Mouse (Mus musculus) forebrain, embryonic 16.5 days (tissue): ENCODE data around the gene Fbxo45. TPM values are rescaled to one million over a fixed set of nuclear protein-coding genes. Genes with fewer than 3 reads are reported as not detected.
A peak's percentile ranks its signal among the peaks of the same experiment; 100 is the strongest.

ENCODE experiments used
- ATAC-seq: fragments of 200-750 bp; cut with Nextera tagmentation; 2 replicates; pipeline ENCODE4 v1.8.0; 2017; ENCODE audit warnings: mild to moderate bottlenecking, moderate library complexity
- H3K27ac ChIP-seq: fragments of 300-500 bp; sonication (generic); 2 replicates; pipeline ENCODE4 v1.5.1; 2014; ENCODE audit warnings: low read length, control low read depth
- H3K27me3 ChIP-seq: fragments of 300-500 bp; sonication (generic); replicated peaks from 2 replicates; pipeline ENCODE4 v1.6.1; 2014; ENCODE audit warnings: low read length; ENCODE audit not compliant: control insufficient read depth, insufficient read depth
- H3K36me3 ChIP-seq: fragments of 300-500 bp; sonication (generic); 2 replicates; pipeline ENCODE4 v1.6.1; 2014; ENCODE audit not compliant: control insufficient read depth, insufficient read depth
- H3K4me1 ChIP-seq: fragments of 300-500 bp; sonication (generic); replicated peaks from 2 replicates; pipeline ENCODE4 v1.6.1; 2014; ENCODE audit warnings: low read length; ENCODE audit not compliant: control insufficient read depth, insufficient read depth
- H3K4me2 ChIP-seq: fragments of 300-500 bp; sonication (generic); 2 replicates; pipeline ENCODE4 v1.6.1; 2014; ENCODE audit warnings: mild to moderate bottlenecking, low read length, control low read depth
- H3K4me3 ChIP-seq: fragments of 300-500 bp; sonication (generic); replicated peaks from 2 replicates; pipeline ENCODE4 v1.5.1; 2014; ENCODE audit warnings: mild to moderate bottlenecking, low read length, control low read depth
- H3K9ac ChIP-seq: fragments of 300-500 bp; sonication (generic); replicated peaks from 2 replicates; pipeline ENCODE4 v1.6.1; 2014; ENCODE audit warnings: low read depth, low read length, control low read depth
- H3K9me3 ChIP-seq: fragments of 300-500 bp; sonication (generic); 2 replicates; pipeline ENCODE4 v1.6.1; 2016; ENCODE audit warnings: low read length; ENCODE audit not compliant: control insufficient read depth
- WGBS: fragments of 180-500 bp; shearing (Covaris S2); extraction: QIAGEN DNeasy Blood & Tissue Kit; methylation state at CpG from one replicate; pipeline ENCODE4 v1.1.7; 2014; 5-methylcytosine and 5-hydroxymethylcytosine counted together
- polyA plus RNA-seq: library from polyadenylated mRNA; unstranded; fragments of >200 nt; fragmentation: Nextera tagmentation; extraction: Ambion mirVana; gene quantifications from 2 replicates; pipeline ENCODE4 v1.2.1, GENCODE M21; 2015

Fbxo45 gene
- polyA plus RNA-seq: 9.9 and 10.2 TPM in 2 replicates

- Histone ChIP-seq H3K9ac (peak within 1 kb of the TSS; percentile 86), H3K4me3 (peak within 1 kb of the TSS; percentile 68), H3K4me2 (peak within 1 kb of the TSS; percentile 89), H3K27ac (peak within 1 kb of the TSS; percentile 89), H3K27me3 (no peaks in the 10 kb centered on the region), H3K9me3 (no peaks in the 10 kb centered on the region), H3K36me3 (no peaks in the 10 kb centered on the region), H3K4me1 (peaks cover 25% of the 10 kb centered on the region)
- peak; percentile 100 for ATAC-seq
- WGBS: 0% methylated on average over 44 of the region's 48 CpGs
These were observed at the start of gene Fbxo45, which contains the start of gene Wdr53 for GRCm38 (mm10) chr16:32246952-32247370. Gene Fbxo45 (minus strand): TSS chr16:32247158. Gene Wdr53 (plus strand): TSS chr16:32247227.

GRCm38 (mm10) chr16:32291821-32292220 lies 44.9 kb upstream of the Fbxo45 start:
- WGBS: 98% methylated on average over 4 of the region's 4 CpGs
- Histone ChIP-seq H3K4me2 (no peak overlapping the region), H3K9ac (no peak overlapping the region), H3K9me3 (no peaks in the 10 kb centered on the region), H3K36me3 (peaks cover 27% of the 10 kb centered on the region), H3K4me1 (no peaks in the 10 kb centered on the region), H3K4me3 (no peak overlapping the region), H3K27me3 (no peaks in the 10 kb centered on the region), H3K27ac (no peak overlapping the region)
- ATAC-seq: no peak

GRCm38 (mm10) chr16:32282608-32283007 lies 35.6 kb upstream of the Fbxo45 start:
- H3K36me3 ChIP-seq: peaks cover 11% of the 10 kb centered on the region
- no peak overlapping the region for H3K4me2 ChIP-seq
- H3K27me3 ChIP-seq: no peaks in the 10 kb centered on the region
- H3K27ac ChIP-seq: no peak overlapping the region
- no peaks in the 10 kb centered on the region for H3K9me3 ChIP-seq
- H3K9ac ChIP-seq: no peak overlapping the region
- H3K4me1 ChIP-seq: peaks cover 23% of the 10 kb centered on the region
- H3K4me3 ChIP-seq: no peak overlapping the region
- no peak for ATAC-seq

GRCm38 (mm10) chr16:32280211-32280610 lies 33.3 kb upstream of the Fbxo45 start:
- peak overlapping the region; percentile 9; the same call in 1 of the 2 replicates for H3K4me3 ChIP-seq
- H3K36me3 ChIP-seq: peaks cover 9% of the 10 kb centered on the region; the same call in 1 of the 2 replicates
- ATAC-seq: no peak
- H3K4me1 ChIP-seq: peaks cover 27% of the 10 kb centered on the region
- WGBS: 87% methylated on average over 8 of the region's 8 CpGs
- H3K4me2 ChIP-seq: peak overlapping the region; percentile 21
- H3K27me3 ChIP-seq: no peaks in the 10 kb centered on the region
- H3K27ac ChIP-seq: no peak overlapping the region
- no peaks in the 10 kb centered on the region for H3K9me3 ChIP-seq
- no peak overlapping the region for H3K9ac ChIP-seq

- WGBS: 56% methylated on average over 7 of the region's 7 CpGs
- Histone ChIP-seq H3K9me3 (no peaks in the 10 kb centered on the region), H3K4me2 (peak overlapping the region; percentile 68), H3K27ac (no peak overlapping the region), H3K9ac (peak overlapping the region; percentile 94), H3K4me3 (peak overlapping the region; percentile 93), H3K36me3 (no peaks in the 10 kb centered on the region), H3K4me1 (peaks cover 27% of the 10 kb centered on the region), H3K27me3 (no peaks in the 10 kb centered on the region)
- no peak for ATAC-seq
These were observed 31.4 kb upstream of the Fbxo45 start for GRCm38 (mm10) chr16:32278396-32278795.

GRCm38 (mm10) chr16:32277308-32278256 lies 30.6 kb upstream of the Fbxo45 start, which contains the start of gene Rnf168:
Gene Rnf168 (plus strand): TSS chr16:32277459.
- peak within 1 kb of the TSS; percentile 96 for H3K27ac ChIP-seq
- H3K4me3 ChIP-seq: peak within 1 kb of the TSS; percentile 93
- H3K4me2 ChIP-seq: peak within 1 kb of the TSS; percentile 68
- H3K36me3 ChIP-seq: no peaks in the 10 kb centered on the region
- no peaks in the 10 kb centered on the region for H3K27me3 ChIP-seq
- peak within 1 kb of the TSS; percentile 94 for H3K9ac ChIP-seq
- ATAC-seq: peak; percentile 97
- WGBS: under 1% methylated on average over 75 of the region's 75 CpGs
- H3K9me3 ChIP-seq: no peaks in the 10 kb centered on the region
- peaks cover 24% of the 10 kb centered on the region for H3K4me1 ChIP-seq

GRCm38 (mm10) chr16:32275830-32276229 lies 28.9 kb upstream of the Fbxo45 start:
- WGBS: 65% methylated on average over 1 of the region's 1 CpGs
- H3K4me2 ChIP-seq: no peak overlapping the region
- no peaks in the 10 kb centered on the region for H3K36me3 ChIP-seq
- H3K27me3 ChIP-seq: no peaks in the 10 kb centered on the region
- H3K4me3 ChIP-seq: no peak overlapping the region
- no peak for ATAC-seq
- H3K27ac ChIP-seq: no peak overlapping the region
- H3K9ac ChIP-seq: no peak overlapping the region
- peaks cover 20% of the 10 kb centered on the region for H3K4me1 ChIP-seq
- H3K9me3 ChIP-seq: no peaks in the 10 kb centered on the region

- no peak overlapping the region for H3K9ac ChIP-seq
- H3K9me3 ChIP-seq: no peaks in the 10 kb centered on the region
- no peaks in the 10 kb centered on the region for H3K27me3 ChIP-seq
- H3K36me3 ChIP-seq: no peaks in the 10 kb centered on the region
- H3K4me2 ChIP-seq: no peak overlapping the region
- no peak for ATAC-seq
- H3K27ac ChIP-seq: no peak overlapping the region
- H3K4me3 ChIP-seq: no peak overlapping the region
- WGBS: 88% methylated on average over 6 of the region's 6 CpGs
- peaks cover 17% of the 10 kb centered on the region for H3K4me1 ChIP-seq
These were observed 28.1 kb upstream of the Fbxo45 start for GRCm38 (mm10) chr16:32275041-32275440.

- Histone ChIP-seq H3K9me3 (no peaks in the 10 kb centered on the region), H3K27ac (no peak overlapping the region), H3K4me2 (no peak overlapping the region), H3K4me1 (peaks cover 5% of the 10 kb centered on the region), H3K27me3 (no peaks in the 10 kb centered on the region), H3K36me3 (no peaks in the 10 kb centered on the region), H3K4me3 (no peak overlapping the region), H3K9ac (no peak overlapping the region)
- 51% methylated on average over 9 of the region's 9 CpGs for WGBS
- no peak for ATAC-seq
These were observed 26.4 kb upstream of the Fbxo45 start for GRCm38 (mm10) chr16:32273338-32273737.
